Mouse (Mus musculus) limb, embryonic 14.5 days (tissue): ENCODE data around the gene Mfap4. TPM values are rescaled to one million over a fixed set of nuclear protein-coding genes. Genes with fewer than 3 reads are reported as not detected.

Experiments used
- ATAC-seq: fragments of 200-750 bp; cut with Nextera tagmentation; 2 replicates; pipeline ENCODE4 v1.8.0; 2017; ENCODE audit warnings: low read depth, moderate number of reproducible peaks, moderate TSS enrichment; ENCODE audit not compliant: low FRiP score
- DNase-seq: peaks from one replicate; pipeline ENCODE4 v3.0.0-alpha.2; 2015; ENCODE audit warnings: low spot score
- H3K27ac ChIP-seq: fragments of 300-500 bp; sonication (generic); replicated peaks from 2 replicates; pipeline ENCODE4 v1.5.1; 2014; ENCODE audit warnings: low read depth, mild to moderate bottlenecking, low read length, moderate library complexity, mixed read lengths
- H3K27me3 ChIP-seq: fragments of 300-500 bp; sonication (generic); 2 replicates; pipeline ENCODE4 v1.6.1; 2014; ENCODE audit warnings: low read length, mixed read lengths; ENCODE audit not compliant: control insufficient read depth, insufficient read depth
- H3K36me3 ChIP-seq: fragments of 300-500 bp; sonication (generic); 2 replicates; pipeline ENCODE4 v1.6.1; 2014; ENCODE audit warnings: mild to moderate bottlenecking, low read length, moderate library complexity, mixed read lengths; ENCODE audit not compliant: control insufficient read depth, insufficient read depth
- H3K4me1 ChIP-seq: fragments of 300-500 bp; sonication (generic); 2 replicates; pipeline ENCODE4 v1.6.1; 2014; ENCODE audit warnings: antibody characterized with exemption, low read length, mixed read lengths; ENCODE audit not compliant: control insufficient read depth, insufficient read depth
- H3K4me2 ChIP-seq: fragments of 300-500 bp; sonication (generic); replicated peaks from 2 replicates; pipeline ENCODE4 v1.6.1; 2014; ENCODE audit warnings: low read depth, mild to moderate bottlenecking, low read length, moderate library complexity; ENCODE audit not compliant: severe bottlenecking
- H3K4me3 ChIP-seq: fragments of 300-500 bp; sonication (generic); replicated peaks from 2 replicates; pipeline ENCODE4 v1.5.1; 2014; ENCODE audit warnings: low read length
- H3K9ac ChIP-seq: fragments of 300-500 bp; sonication (generic); 2 replicates; pipeline ENCODE4 v1.6.1; 2014; ENCODE audit warnings: mild to moderate bottlenecking, low read depth, low read length, moderate library complexity; ENCODE audit not compliant: severe bottlenecking
- H3K9me3 ChIP-seq: fragments of 300-500 bp; sonication (generic); 2 replicates; pipeline ENCODE4 v1.6.1; 2016; ENCODE audit warnings: low read length; ENCODE audit not compliant: control insufficient read depth
- POLR2A ChIP-seq: fragments of 200-500 bp; IDR thresholded peaks from 2 replicates; pipeline ENCODE4 v1.8.0; 2012; ENCODE audit warnings: inconsistent platforms, mild to moderate bottlenecking, moderate library complexity, borderline replicate concordance; ENCODE audit not compliant: insufficient read depth, insufficient read length; ENCODE audit errors: extremely low read depth
- WGBS: fragments of 180-500 bp; shearing (Covaris S2); extraction: QIAGEN DNeasy Blood & Tissue Kit; methylation state at CpG from one replicate; pipeline ENCODE4 v1.1.7; 2014; 5-methylcytosine and 5-hydroxymethylcytosine counted together
- polyA plus RNA-seq, 2 experiments: library from polyadenylated mRNA; depleted of rRNA in 1 of 2; stranded (reverse) in 1 of 2; unstranded in 1 of 2; fragments of >200 nt; fragmentation: Nextera tagmentation in 1 of 2; extraction: Ambion mirVana in 1 of 2; gene quantifications; 2 replicates each; pipeline versions ENCODE4 v1.2.1 to v1.2.3; 2012 to 2014

Gene Mfap4
- polyA plus RNA-seq, 2 experiments = 474 to 749 TPM

DNA sequence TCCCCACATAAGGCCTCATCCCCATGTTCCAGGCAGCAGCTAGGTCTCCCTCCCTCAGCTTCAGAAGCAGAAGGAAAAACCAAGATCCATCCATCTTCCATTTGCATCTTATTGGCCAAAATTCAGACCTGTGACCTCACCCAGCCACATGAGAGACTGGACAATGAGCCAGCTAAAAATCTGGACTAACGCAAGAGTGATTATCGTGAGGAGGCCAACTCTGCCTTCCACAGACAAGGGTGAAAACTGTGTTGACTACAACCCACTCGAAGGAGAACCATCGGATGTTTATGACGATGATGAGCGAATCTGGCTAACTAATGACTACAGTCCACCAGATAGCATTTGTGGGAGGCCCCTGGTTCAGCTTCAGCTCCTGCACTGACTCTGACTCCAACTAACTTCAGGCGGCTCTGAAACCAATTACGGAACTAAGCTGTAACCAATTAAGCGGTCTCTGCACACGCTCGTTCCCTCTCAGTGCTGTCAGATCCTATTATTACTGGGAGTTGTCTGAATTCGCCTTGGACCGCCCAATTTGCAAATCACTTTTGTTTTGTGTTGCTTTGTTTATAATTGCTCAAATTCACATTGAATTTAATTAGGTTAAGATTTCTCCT is 1.9 kb upstream of the Mfap4 start:
- Histone ChIP-seq H3K4me3 (no peak overlapping the region), H3K27me3 (no peaks in the 10 kb centered on the region), H3K9me3 (no peaks in the 10 kb centered on the region), H3K36me3 (peaks cover 13% of the 10 kb centered on the region), H3K27ac (peak overlapping the region; percentile 98), H3K4me1 (peaks cover 47% of the 10 kb centered on the region), H3K9ac (no peak overlapping the region), H3K4me2 (no peak overlapping the region)
- WGBS = 38% methylated on average over 13 of the region's 13 CpGs
- TF ChIP-seq POLR2A = no peak
- DNase-seq (peak; percentile 37), ATAC-seq (no peak)

DNA sequence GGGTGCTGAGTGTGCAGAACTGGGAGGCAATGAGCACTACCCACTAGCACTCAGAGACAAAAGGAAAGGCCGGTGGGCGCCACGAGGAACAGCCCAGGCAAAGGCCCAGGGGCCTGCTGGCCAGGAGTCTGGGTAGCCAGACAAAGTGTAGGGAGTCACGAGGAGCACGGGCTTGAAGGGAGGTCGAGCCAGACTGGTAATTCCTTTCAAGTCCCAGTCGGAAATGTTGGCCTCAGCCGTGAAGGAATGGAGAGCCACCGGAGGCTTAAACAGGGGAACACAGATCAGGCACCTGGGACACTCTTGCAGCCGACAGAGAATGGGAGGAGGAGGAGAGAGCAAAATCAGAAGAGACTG is 997 bp upstream of the Mfap4 start:
- Histone ChIP-seq H3K4me1 (peaks cover 47% of the 10 kb centered on the region), H3K36me3 (peaks cover 21% of the 10 kb centered on the region), H3K4me2 (peak overlapping the region; percentile 86), H3K9me3 (no peaks in the 10 kb centered on the region), H3K27ac (peak overlapping the region; percentile 98), H3K4me3 (peak overlapping the region; percentile 50), H3K9ac (peak overlapping the region; percentile 66), H3K27me3 (no peaks in the 10 kb centered on the region)
- DNase-seq (no peak), ATAC-seq (no peak)
- 0 out of 2 replicates have a peak, but pooled peaks have one; percentile 19 for TF ChIP-seq POLR2A
- WGBS = 7% methylated on average over 10 of the region's 10 CpGs

GRCm38 (mm10) chr11:61485541-61486457 is 568 bp downstream of the Mfap4 start:
- Histone ChIP-seq H3K27ac (peak overlapping the region; percentile 98), H3K4me3 (peak overlapping the region; percentile 50), H3K4me1 (peaks cover 47% of the 10 kb centered on the region), H3K4me2 (peak overlapping the region; percentile 86), H3K9me3 (no peaks in the 10 kb centered on the region), H3K36me3 (peaks cover 36% of the 10 kb centered on the region), H3K27me3 (no peaks in the 10 kb centered on the region), H3K9ac (peak overlapping the region; percentile 66)
- DNase-seq (no peak), ATAC-seq (no peak)
- WGBS = 23% methylated on average over 22 of the region's 22 CpGs
- no peak for TF ChIP-seq POLR2A

DNA sequence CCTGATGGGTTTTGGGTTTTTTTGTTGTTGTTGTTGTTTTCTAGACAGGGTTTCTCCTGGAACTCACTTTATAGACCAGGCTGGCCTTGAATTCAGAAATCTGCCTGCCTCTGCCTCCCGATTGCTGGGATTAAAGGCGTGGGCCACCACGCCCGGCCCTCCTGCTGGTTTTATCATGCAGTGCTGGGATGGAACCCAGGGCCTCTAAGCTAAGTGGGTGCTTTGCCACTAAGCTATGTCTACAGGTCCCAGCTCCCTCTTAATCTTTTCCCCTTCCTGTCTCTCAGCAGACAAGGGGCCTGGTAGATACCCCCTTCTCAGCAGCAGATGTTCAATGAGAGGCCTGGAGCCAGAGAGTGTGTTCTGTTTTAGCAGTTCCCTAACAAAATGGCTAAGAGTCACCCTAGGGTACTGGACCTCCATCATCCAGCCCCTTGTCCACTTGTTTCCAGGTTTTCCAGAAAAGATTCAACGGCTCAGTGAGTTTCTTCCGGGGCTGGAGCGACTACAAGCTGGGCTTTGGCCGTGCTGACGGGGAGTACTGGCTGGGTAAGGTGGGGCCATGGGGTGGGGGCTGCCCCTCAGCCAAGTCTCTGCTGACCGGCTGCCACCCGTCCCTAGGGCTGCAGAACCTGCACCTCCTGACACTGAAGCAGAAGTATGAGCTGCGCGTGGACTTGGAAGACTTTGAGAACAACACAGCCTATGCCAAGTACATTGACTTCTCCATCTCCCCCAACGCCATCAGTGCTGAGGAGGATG is 1.4 kb downstream of the Mfap4 start:
- ATAC-seq = no peak
- H3K27ac ChIP-seq = peak overlapping the region; percentile 98; the same call in 1 of the 2 replicates
- DNase-seq = no peak
- peak overlapping the region; percentile 66 for H3K9ac ChIP-seq
- H3K4me2 ChIP-seq = peak overlapping the region; percentile 86
- H3K9me3 ChIP-seq = no peaks in the 10 kb centered on the region
- WGBS = 81% methylated on average over 14 of the region's 14 CpGs
- no peak for TF ChIP-seq POLR2A
- H3K4me3 ChIP-seq = peak overlapping the region; percentile 50
- peaks cover 45% of the 10 kb centered on the region for H3K36me3 ChIP-seq
- no peaks in the 10 kb centered on the region for H3K27me3 ChIP-seq
- H3K4me1 ChIP-seq = peaks cover 48% of the 10 kb centered on the region

- Histone ChIP-seq H3K27ac (0 out of 2 replicates have a peak overlapping the region, but pooled peaks have one; percentile 26), H3K4me1 (peaks cover 47% of the 10 kb centered on the region)
- ATAC-seq = no peak
Observed at GRCm38 (mm10) chr11:61487401-61487800, 2.2 kb downstream of the Mfap4 start.

More at GRCm38 (mm10) chr11:61487401-61487800, 2.2 kb downstream of the Mfap4 start:
- Histone ChIP-seq H3K9me3 (no peaks in the 10 kb centered on the region), H3K4me3 (no peak overlapping the region; the same call in 1 of the 2 replicates), H3K36me3 (peaks cover 52% of the 10 kb centered on the region), H3K9ac (no peak overlapping the region), H3K27me3 (no peaks in the 10 kb centered on the region), H3K4me2 (peak overlapping the region; percentile 86)
- no peak for TF ChIP-seq POLR2A
- peak; percentile 55 for DNase-seq
- 44% methylated on average over 2 of the region's 2 CpGs for WGBS
